Mouse (Mus musculus): Measurements from ENCODE around the gene Mrpl51. TPM values are rescaled to one million over a fixed set of nuclear protein-coding genes. Genes with fewer than 3 reads are reported as not detected.

The Mrpl51 gene
- polyA plus RNA-seq (2017; shearing (Covaris generic)) = 117 TPM

GRCm38 (mm10) chr6:125191332-125192015, at the start of gene Mrpl51, which contains the start of gene Ncapd2:
Gene Mrpl51 (plus strand): TSS chr6:125191801.
Gene Ncapd2 (minus strand): TSS chr6:125191701.

DNA sequence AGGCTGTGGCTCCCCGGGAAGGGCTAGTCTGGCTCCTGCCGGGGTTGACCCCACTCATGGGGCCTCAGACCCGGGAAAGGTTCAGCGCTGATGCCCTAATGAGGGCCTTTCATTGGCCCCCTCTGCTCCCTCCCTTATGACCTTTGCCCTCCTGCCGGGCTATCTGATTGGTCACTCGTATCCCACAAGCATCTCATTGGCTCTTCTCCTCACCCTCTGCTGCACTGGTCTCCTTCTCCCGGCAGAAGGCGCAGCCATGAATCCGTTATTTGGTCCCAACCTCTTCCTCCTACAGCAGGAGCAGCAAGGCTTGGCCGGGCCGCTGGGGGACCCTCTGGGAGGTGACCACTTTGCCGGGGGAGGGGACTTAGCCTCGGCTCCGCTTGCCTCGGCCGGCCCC, 46.6 kb upstream of the Mrpl51 start, which contains the start of gene Iffo1:
Iffo1 (plus strand) TSS at position 241 of the 400 bp plus-strand sequence.

DNA sequence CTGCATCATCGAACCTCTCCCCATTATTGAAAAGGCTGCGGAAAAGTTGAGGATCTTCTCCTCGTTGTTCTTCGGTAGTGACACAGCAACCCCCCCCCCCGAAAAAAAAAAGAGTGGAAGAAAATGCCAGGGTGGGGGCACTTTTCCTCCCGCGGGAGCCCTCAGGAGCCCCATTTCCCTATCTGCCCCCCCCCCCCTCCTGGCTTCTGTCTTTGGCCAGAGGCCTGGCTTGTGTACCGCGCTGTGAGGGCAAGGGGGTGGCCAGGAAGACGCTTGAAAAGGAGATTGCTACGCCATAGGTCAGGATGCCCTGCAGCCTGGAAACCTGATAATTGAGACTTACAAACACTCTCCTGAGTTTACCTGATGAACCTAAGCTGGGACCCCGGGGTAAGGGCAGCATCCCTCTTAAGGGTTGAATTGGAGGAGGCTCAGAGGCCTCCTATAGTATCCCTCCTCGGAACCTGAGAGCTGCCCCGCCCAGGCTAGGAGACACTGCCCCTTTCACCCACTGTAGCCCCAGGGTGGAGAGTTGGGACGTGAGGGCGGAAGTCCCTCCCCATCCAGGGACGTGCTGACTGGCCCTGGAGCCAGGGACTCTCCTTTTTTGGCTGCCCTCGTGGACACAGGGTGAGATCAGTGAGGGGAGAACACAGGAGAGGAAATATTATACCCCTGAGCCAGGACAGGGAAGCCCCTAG, 25.4 kb upstream of the Mrpl51 start, which contains the start of gene Gapdh:
Gapdh (minus strand) TSS at position 417 of the 701 bp plus-strand sequence.

DNA sequence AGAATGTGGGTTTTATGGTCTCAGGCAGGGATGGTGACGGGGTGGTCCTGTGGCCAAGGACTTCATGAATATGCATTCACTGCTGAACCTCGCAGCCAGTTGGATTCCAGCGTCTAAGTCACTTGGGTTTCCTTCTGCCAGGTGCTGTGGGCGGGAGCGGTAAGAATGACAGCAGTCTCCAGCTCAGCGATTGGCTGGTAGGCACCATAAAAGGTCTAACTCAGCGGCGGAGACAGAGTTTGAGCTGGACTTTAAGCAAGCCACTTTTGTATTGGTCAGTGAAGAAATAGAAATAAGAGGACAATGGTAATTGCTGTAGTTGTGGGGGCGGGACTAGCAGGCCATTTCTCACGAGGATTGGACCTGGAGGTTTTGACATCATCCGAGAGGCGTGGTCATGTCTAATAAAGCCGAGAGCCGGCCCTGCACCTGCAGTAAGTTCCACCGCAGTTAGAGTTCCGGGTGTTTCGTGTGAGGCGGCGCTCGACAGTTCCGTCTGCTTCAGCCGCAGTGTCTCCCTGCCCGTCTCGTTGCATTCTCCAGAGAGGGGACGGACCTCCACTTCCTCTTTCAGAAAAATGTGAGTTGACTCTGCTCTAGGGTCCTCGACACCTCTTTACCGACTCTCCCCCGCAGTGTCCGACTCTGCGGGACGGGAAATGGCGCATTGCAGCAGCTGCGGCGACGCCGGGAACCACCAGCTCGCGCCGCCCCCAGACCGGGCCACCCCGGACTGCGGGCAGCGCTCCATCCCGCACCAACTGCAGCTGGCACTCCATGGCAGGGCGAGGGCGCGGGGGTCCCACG, 23.8 kb downstream of the Mrpl51 start, which contains the start of gene Vamp1:
Vamp1 (plus strand) TSS at position 404 of the 807 bp plus-strand sequence.

GRCm38 (mm10) chr6:125231117-125232044, 39.8 kb downstream of the Mrpl51 start, which contains the start of gene Tapbpl:
Gene Tapbpl (minus strand): TSS chr6:125231860.

DNA sequence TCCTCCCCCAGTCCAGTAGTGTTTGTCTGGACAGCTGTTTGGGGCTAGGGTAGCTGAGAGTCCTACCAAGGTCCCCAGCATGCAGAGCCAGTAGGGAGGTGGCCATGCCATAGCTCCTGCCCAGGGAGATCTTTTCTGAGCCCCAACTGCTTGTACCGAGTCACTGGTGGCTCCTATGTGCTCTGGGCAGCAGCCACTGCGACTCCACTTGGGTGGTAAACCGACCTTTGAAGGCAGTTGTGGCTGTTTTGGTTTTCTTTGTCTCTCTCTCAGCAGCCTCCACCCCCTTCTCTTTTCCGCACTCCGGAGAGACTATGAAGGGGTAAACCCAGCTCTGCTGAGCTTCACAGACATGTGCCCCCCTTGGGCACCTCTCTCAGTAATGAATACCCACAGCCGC, 45.2 kb downstream of the Mrpl51 start, which contains the start of gene Cd27:
Cd27 (minus strand) TSS at position 229 of the 400 bp plus-strand sequence.

Other genes starting within 250 kb of the Mrpl51 start
- gene Cops7a, start 226.3 kb upstream of the Mrpl51 start, polyA plus RNA-seq (2017; shearing (Covaris generic)) = 116 TPM
- 0.42 TPM for gene Pianp, start 195.1 kb upstream of the Mrpl51 start, polyA plus RNA-seq (2017; shearing (Covaris generic))
- gene Zfp384, start 182.7 kb upstream of the Mrpl51 start, polyA plus RNA-seq (2017; shearing (Covaris generic)) = 14.6 TPM
- 92.1 TPM for gene Ing4, start 152.0 kb upstream of the Mrpl51 start, polyA plus RNA-seq (2017; shearing (Covaris generic))
- 30.7 TPM for gene Acrbp, start 142.1 kb upstream of the Mrpl51 start, polyA plus RNA-seq (2017; shearing (Covaris generic))
- gene Lpar5, start 123.9 kb upstream of the Mrpl51 start, polyA plus RNA-seq (2017; shearing (Covaris generic)) = 16.7 TPM
- 89.0 TPM for gene Chd4, start 95.8 kb upstream of the Mrpl51 start, polyA plus RNA-seq (2017; shearing (Covaris generic))
- 70.8 TPM for gene Nop2, start 59.9 kb upstream of the Mrpl51 start, polyA plus RNA-seq (2017; shearing (Covaris generic))
- gene Iffo1, start 46.6 kb upstream of the Mrpl51 start, polyA plus RNA-seq (2017; shearing (Covaris generic)) = 12.5 TPM
- gene Gapdh, start 25.3 kb upstream of the Mrpl51 start, polyA plus RNA-seq (2017; shearing (Covaris generic)) = 331 TPM
- gene Ncapd2, start 100 bp upstream of the Mrpl51 start, polyA plus RNA-seq (2017; shearing (Covaris generic)) = 27.3 TPM
- 64.9 TPM for gene Vamp1, start 23.8 kb downstream of the Mrpl51 start, polyA plus RNA-seq (2017; shearing (Covaris generic))
- 136 TPM for gene Tapbpl, start 40.1 kb downstream of the Mrpl51 start, polyA plus RNA-seq (2017; shearing (Covaris generic))
- 663 TPM for gene Cd27, start 45.2 kb downstream of the Mrpl51 start, polyA plus RNA-seq (2017; shearing (Covaris generic))
- gene Tuba3a, start 94.2 kb downstream of the Mrpl51 start, polyA plus RNA-seq (2017; shearing (Covaris generic)) = 1.6 TPM
- gene Ltbr, start 122.1 kb downstream of the Mrpl51 start, polyA plus RNA-seq (2017; shearing (Covaris generic)) = 0.35 TPM
- not detected for gene Scnn1a, start 128.9 kb downstream of the Mrpl51 start, polyA plus RNA-seq (2017; shearing (Covaris generic))
- 59.6 TPM for gene Tnfrsf1a, start 157.6 kb downstream of the Mrpl51 start, polyA plus RNA-seq (2017; shearing (Covaris generic))
- gene Plekhg6, start 189.0 kb downstream of the Mrpl51 start, polyA plus RNA-seq (2017; shearing (Covaris generic)) = 0.21 TPM